Mouse (Mus musculus) liver, postnatal 0 days (tissue): ENCODE results near the gene Krt2. TPM values are rescaled to one million over a fixed set of nuclear protein-coding genes. Genes with fewer than 3 reads are reported as not detected.
A peak's percentile ranks its signal among the peaks of the same experiment; 100 is the strongest.

Experiments
- ATAC-seq: fragments of 200-750 bp; cut with Nextera tagmentation; 2 replicates; pipeline ENCODE4 v1.8.0; 2017; ENCODE audit warnings: mild to moderate bottlenecking, moderate library complexity
- DNase-seq: peaks from one replicate; pipeline ENCODE4 v3.0.0-alpha.2; 2016
- H3K27ac ChIP-seq: fragments of 300-500 bp; sonication (generic); 2 replicates; pipeline ENCODE4 v1.5.1; 2014; ENCODE audit warnings: antibody characterized with exemption, moderate library complexity, mild to moderate bottlenecking, low read depth
- H3K27me3 ChIP-seq: fragments of 300-500 bp; sonication (generic); 2 replicates; pipeline ENCODE4 v1.6.1; 2014; ENCODE audit warnings: low read length, control low read depth, mixed read lengths; ENCODE audit not compliant: insufficient read depth
- H3K36me3 ChIP-seq: fragments of 300-500 bp; sonication (generic); replicated peaks from 2 replicates; pipeline ENCODE4 v1.6.1; 2014; ENCODE audit warnings: mild to moderate bottlenecking, control low read depth, low read length, moderate library complexity, mixed read lengths; ENCODE audit not compliant: insufficient read depth
- H3K4me1 ChIP-seq: fragments of 300-500 bp; sonication (generic); 2 replicates; pipeline ENCODE4 v1.6.1; 2014; ENCODE audit warnings: antibody characterized with exemption, mild to moderate bottlenecking, control low read depth; ENCODE audit not compliant: insufficient read depth
- H3K4me2 ChIP-seq: fragments of 300-500 bp; sonication (generic); 2 replicates; pipeline ENCODE4 v1.6.1; 2014; ENCODE audit warnings: low read depth, mild to moderate bottlenecking, low read length, moderate library complexity, mixed read lengths
- H3K4me3 ChIP-seq: fragments of 300-500 bp; sonication (generic); 2 replicates; pipeline ENCODE4 v1.5.1; 2014; ENCODE audit warnings: low read depth, low read length
- H3K9ac ChIP-seq: fragments of 300-500 bp; sonication (generic); replicated peaks from 2 replicates; pipeline ENCODE4 v1.6.1; 2014; ENCODE audit warnings: mild to moderate bottlenecking, moderate library complexity
- H3K9me3 ChIP-seq: fragments of 300-500 bp; sonication (generic); 2 replicates; pipeline ENCODE4 v1.6.1; 2016; ENCODE audit warnings: mild to moderate bottlenecking, control low read depth, low read length, mixed read lengths
- CTCF ChIP-seq: sonication (generic); IDR thresholded peaks from 2 replicates; pipeline ENCODE4 v1.5.1; 2016; ENCODE audit warnings: antibody characterized with exemption, low read depth
- EP300 ChIP-seq: IDR thresholded peaks from 2 replicates; pipeline ENCODE4 v1.6.1; 2016; ENCODE audit warnings: antibody characterized with exemption, low read depth, mild to moderate bottlenecking
- WGBS: fragments of 180-500 bp; shearing (Covaris S2); extraction: QIAGEN DNeasy Blood & Tissue Kit; methylation state at CpG from one replicate; pipeline ENCODE4 v1.1.7; 2014; ENCODE audit not compliant: insufficient replicate concordance; 5-methylcytosine and 5-hydroxymethylcytosine counted together
- polyA plus RNA-seq: library from polyadenylated mRNA; unstranded; fragments of >200 nt; fragmentation: Nextera tagmentation; extraction: Ambion mirVana; gene quantifications from 2 replicates; pipeline ENCODE4 v1.2.1, GENCODE M21; 2015

Krt2 gene
- polyA plus RNA-seq, 1 experiment from 2014 or later, result not detected

GRCm38 (mm10) chr15:101855732-101856131 is 37.8 kb upstream of the Krt2 start:
- DNase-seq (no peak), ATAC-seq (no peak)
- Histone ChIP-seq H3K27me3 (peaks cover 39% of the 10 kb centered on the region), H3K36me3 (no peaks in the 10 kb centered on the region), H3K9me3 (no peaks in the 10 kb centered on the region), H3K27ac (no peak overlapping the region), H3K4me2 (no peak overlapping the region), H3K4me3 (no peak overlapping the region), H3K4me1 (peaks cover 6% of the 10 kb centered on the region; the same call in 1 of the 2 replicates), H3K9ac (no peak overlapping the region)
- TF ChIP-seq CTCF (no peak), EP300 (no peak)
- 62% methylated on average over 3 of the region's 3 CpGs for WGBS

- 15% methylated on average over 5 of the region's 5 CpGs for WGBS
- DNase-seq, result no peak
- TF ChIP-seq CTCF (no peak), EP300 (no peak)
- Histone ChIP-seq H3K9ac (no peak overlapping the region), H3K4me1 (peaks cover 3% of the 10 kb centered on the region; the same call in 1 of the 2 replicates), H3K4me2 (no peak overlapping the region), H3K4me3 (no peak overlapping the region), H3K36me3 (no peaks in the 10 kb centered on the region), H3K9me3 (no peaks in the 10 kb centered on the region), H3K27me3 (peaks cover 27% of the 10 kb centered on the region), H3K27ac (no peak overlapping the region)
- no peak for ATAC-seq
Measured at GRCm38 (mm10) chr15:101854294-101854693, 36.3 kb upstream of the Krt2 start.

GRCm38 (mm10) chr15:101852571-101852970 is 34.6 kb upstream of the Krt2 start:
- TF ChIP-seq CTCF, result no peak
- TF ChIP-seq EP300, result no peak
- Histone ChIP-seq H3K4me3 (no peak overlapping the region), H3K36me3 (no peaks in the 10 kb centered on the region), H3K4me2 (no peak overlapping the region), H3K4me1 (no peaks in the 10 kb centered on the region), H3K27ac (no peak overlapping the region), H3K27me3 (peaks cover 26% of the 10 kb centered on the region), H3K9ac (no peak overlapping the region), H3K9me3 (no peaks in the 10 kb centered on the region)
- ATAC-seq (no peak), DNase-seq (no peak)
- WGBS, result 32% methylated on average over 5 of the region's 5 CpGs

GRCm38 (mm10) chr15:101850694-101851093 is 32.7 kb upstream of the Krt2 start, which contains the start of gene Krt1:
Gene Krt1, minus strand, starts transcription at chr15:101850794.
- WGBS, result 61% methylated on average over 6 of the region's 6 CpGs
- no peak within 1 kb of the TSS for H3K9ac ChIP-seq
- no peak for DNase-seq
- no peaks in the 10 kb centered on the region for H3K9me3 ChIP-seq
- peaks cover 5% of the 10 kb centered on the region; the same call in 1 of the 2 replicates for H3K4me1 ChIP-seq
- H3K27ac ChIP-seq, result no peak within 1 kb of the TSS
- TF ChIP-seq CTCF (no peak), EP300 (no peak)
- H3K4me3 ChIP-seq, result no peak within 1 kb of the TSS
- H3K36me3 ChIP-seq, result no peaks in the 10 kb centered on the region
- peaks cover 36% of the 10 kb centered on the region for H3K27me3 ChIP-seq
- no peak within 1 kb of the TSS for H3K4me2 ChIP-seq
- no peak for ATAC-seq

- Histone ChIP-seq H3K27me3 (peaks cover 38% of the 10 kb centered on the region), H3K9ac (no peak overlapping the region), H3K4me2 (peak overlapping the region; percentile 61), H3K27ac (no peak overlapping the region), H3K9me3 (no peaks in the 10 kb centered on the region), H3K36me3 (no peaks in the 10 kb centered on the region), H3K4me3 (peak overlapping the region; percentile 36), H3K4me1 (peaks cover 5% of the 10 kb centered on the region; the same call in 1 of the 2 replicates)
- TF ChIP-seq EP300 (no peak), CTCF (no peak)
- 1% methylated on average over 33 of the region's 37 CpGs for WGBS
- ATAC-seq (no peak), DNase-seq (peak; percentile 31)
Measured at GRCm38 (mm10) chr15:101845971-101846403, 28.0 kb upstream of the Krt2 start.

GRCm38 (mm10) chr15:101843192-101843591 is 25.2 kb upstream of the Krt2 start:
- no peak overlapping the region for H3K4me3 ChIP-seq
- no peak overlapping the region for H3K4me2 ChIP-seq
- no peak overlapping the region for H3K27ac ChIP-seq
- no peaks in the 10 kb centered on the region for H3K9me3 ChIP-seq
- peaks cover 35% of the 10 kb centered on the region for H3K27me3 ChIP-seq
- TF ChIP-seq CTCF (no peak), EP300 (no peak)
- DNase-seq (no peak), ATAC-seq (no peak)
- peaks cover 5% of the 10 kb centered on the region; the same call in 1 of the 2 replicates for H3K4me1 ChIP-seq
- no peaks in the 10 kb centered on the region for H3K36me3 ChIP-seq
- WGBS, result 44% methylated on average over 9 of the region's 9 CpGs
- no peak overlapping the region for H3K9ac ChIP-seq

- Histone ChIP-seq H3K4me3 (no peak overlapping the region), H3K4me1 (no peaks in the 10 kb centered on the region), H3K36me3 (no peaks in the 10 kb centered on the region), H3K9ac (no peak overlapping the region), H3K27ac (no peak overlapping the region), H3K4me2 (no peak overlapping the region), H3K27me3 (no peaks in the 10 kb centered on the region), H3K9me3 (no peaks in the 10 kb centered on the region)
- WGBS, result 54% methylated on average over 5 of the region's 5 CpGs
- TF ChIP-seq EP300, result no peak
- TF ChIP-seq CTCF, result peak; percentile 32; the same call in 1 of the 2 replicates
- DNase-seq (no peak), ATAC-seq (no peak)
Measured at GRCm38 (mm10) chr15:101834784-101835328, 16.9 kb upstream of the Krt2 start.
